16 mouse cellular contexts compared by ENCODE assay signal in the genomic region with DNA sequence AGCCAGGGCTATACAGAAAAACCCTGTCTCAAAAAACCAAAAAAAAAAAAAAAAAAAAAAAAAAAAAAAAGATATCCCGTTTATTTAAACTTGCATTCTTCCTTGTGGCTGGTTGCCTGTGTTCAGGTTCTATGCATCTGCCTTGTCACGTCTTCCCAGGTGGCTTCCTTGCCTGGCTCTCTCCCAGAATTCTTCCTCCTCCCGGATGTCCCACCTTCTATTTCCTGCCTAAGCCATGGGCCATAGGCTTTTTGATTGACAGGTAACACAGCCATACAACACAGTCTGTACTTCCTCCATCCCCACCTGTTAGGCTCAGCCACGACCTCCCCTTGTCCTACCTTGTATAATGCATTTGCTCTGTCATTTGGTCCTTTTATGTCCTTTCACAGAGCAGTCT. TPM values are rescaled to one million over a fixed set of nuclear protein-coding genes. Genes with fewer than 3 reads are reported as not detected.
DNase-seq lines count a peak whose midpoint lies in the region; ATAC-seq and TF ChIP-seq lines count a peak whose summit lies in the region.
"Had no signal": no experiment of that assay in that cellular context is flagged by ENCODE, and none has a peak within 500 bp of the region (broad histone marks: within the 10 kb centered on the region; RNA-seq: fewer than 3 reads in every experiment).

A gene (plus strand): TSS at position 330 of the 400 bp plus-strand sequence.

- TF ChIP-seq POLR2A in spleen, adult 2 months (IDR thresholded peaks at IDR 0.05; ENCODE audit: low read depth, low read length) = no peak
- TF ChIP-seq POLR2A in small intestine, adult 2 months (IDR thresholded peaks at IDR 0.05; ENCODE audit: low read depth, low read length) = no peak

- no peak within 1 kb of the TSS for H3K4me3 ChIP-seq in spleen, adult 2 months (ENCODE audit: extremely low read depth, insufficient read depth, insufficient read length)
- peak within 1 kb of the TSS; percentile 25; the same call in 1 of the 2 replicates for H3K4me3 ChIP-seq in small intestine, adult 2 months (ENCODE audit: low read depth, low read length)
- H3K4me3 ChIP-seq: limb, embryonic 12.5 days; midbrain, embryonic 13.5 days had no signal

- H3K4me1 ChIP-seq in spleen, adult 2 months (ENCODE audit: control insufficient read depth, insufficient read depth, insufficient read length) = peaks cover 22% of the 10 kb centered on the region; the same call in 1 of the 2 replicates
- H3K4me1 ChIP-seq in small intestine, adult 2 months (ENCODE audit: control insufficient read depth, insufficient read depth, insufficient read length, low read length) = no peaks in the 10 kb centered on the region

- 48% methylated on average over 4 of the region's 4 CpGs for WGBS in spleen, adult 2 months
- 42% methylated on average over 4 of the region's 4 CpGs for WGBS in small intestine, adult 2 months

- H3K27me3 ChIP-seq in spleen, adult 2 months (ENCODE audit: control insufficient read depth, insufficient read depth, low read length) = no peaks in the 10 kb centered on the region
- no peaks in the 10 kb centered on the region; the same call in 1 of the 2 replicates for H3K27me3 ChIP-seq in small intestine, adult 2 months (ENCODE audit: control insufficient read depth, insufficient read depth, low read length)
- H3K27me3 ChIP-seq: limb, embryonic 12.5 days; midbrain, embryonic 13.5 days had no signal

- no peaks in the 10 kb centered on the region for H3K36me3 ChIP-seq in spleen, adult 2 months (ENCODE audit: control insufficient read depth, insufficient read depth, low read length)
- no peaks in the 10 kb centered on the region for H3K36me3 ChIP-seq in small intestine, adult 2 months (ENCODE audit: control insufficient read depth, insufficient read depth, low read length)
- H3K36me3 ChIP-seq: limb, embryonic 12.5 days; midbrain, embryonic 13.5 days had no signal

- peak within 1 kb of the TSS; percentile 95; the same call in 1 of the 2 replicates for H3K27ac ChIP-seq in spleen, adult 2 months (ENCODE audit: insufficient read depth, low read length)
- peak within 1 kb of the TSS; percentile 9 for H3K27ac ChIP-seq in small intestine, adult 2 months (ENCODE audit: insufficient read depth, low read depth, low read length)
- H3K27ac ChIP-seq: limb, embryonic 12.5 days; midbrain, embryonic 13.5 days had no signal

- ATAC-seq in erythroblast, adult 5-6 weeks (replicated peaks; ENCODE audit: low FRiP score, poor library complexity, severe bottlenecking) = no peak
- ATAC-seq in cerebellum, adult (ENCODE audit: insufficient number of reproducible peaks, low FRiP score, low TSS enrichment) = no peak
- ATAC-seq: forebrain, postnatal 0 days; intestine, embryonic 16.5 days; midbrain, embryonic 13.5 days had no signal

- no peak for TF ChIP-seq CTCF in spleen, adult 2 months (IDR thresholded peaks at IDR 0.05; ENCODE audit: extremely low read depth, insufficient read depth, insufficient read length, insufficient replicate concordance)
- no peak for TF ChIP-seq CTCF in small intestine, adult 2 months (IDR thresholded peaks at IDR 0.05; ENCODE audit: extremely low read depth, insufficient read length, insufficient replicate concordance, low read depth, low read length)

- no peak for DNase-seq in spleen, adult 2 months (ENCODE audit: low read depth in 1 of 2, low spot score in 2 of 2)
- no peak for DNase-seq in spleen, postnatal 10 days (ENCODE audit: low spot score in 2 of 2)
- DNase-seq in R1 (ENCODE audit: low read depth, low spot score) = peak; percentile 98
- no peak for DNase-seq in layer of hippocampus, adult 11-12 months (ENCODE audit: low spot score)
- DNase-seq: adrenal gland, postnatal 14 days; cerebellum, adult 18-20 months; forebrain, postnatal 0 days; heart, adult 11 months; layer of hippocampus, postnatal 36 days; lung, adult 18-20 months had no signal

RNA-seq across cellular contexts. Expression of the gene that starts here (rescaled TPM):
- 174 and 200 TPM in 2 replicates for polyA plus RNA-seq in spleen, adult 2 months (2012; rRNA removed)
- 25.4 and 25.9 TPM in 2 replicates for total RNA-seq in erythroblast, adult 5-6 weeks (2015; ENCODE audit: low replicate concordance)
- 18.5 and 37.0 TPM in 2 replicates for total RNA-seq in erythroblast, adult 5-6 weeks (2017; ENCODE audit: low replicate concordance)
- 8.1 and 18.6 TPM in 2 replicates for polyA plus RNA-seq in small intestine, adult 2 months (2012; rRNA removed)
